Mouse (Mus musculus) ovary, postnatal 36 days (tissue): ENCODE data around the gene Lingo2.

Source experiments
- DNase-seq: peaks from one replicate; pipeline ENCODE4 v3.0.0; 2022; ENCODE audit warnings: low spot score, mixed read lengths

Lingo2 gene

DNA sequence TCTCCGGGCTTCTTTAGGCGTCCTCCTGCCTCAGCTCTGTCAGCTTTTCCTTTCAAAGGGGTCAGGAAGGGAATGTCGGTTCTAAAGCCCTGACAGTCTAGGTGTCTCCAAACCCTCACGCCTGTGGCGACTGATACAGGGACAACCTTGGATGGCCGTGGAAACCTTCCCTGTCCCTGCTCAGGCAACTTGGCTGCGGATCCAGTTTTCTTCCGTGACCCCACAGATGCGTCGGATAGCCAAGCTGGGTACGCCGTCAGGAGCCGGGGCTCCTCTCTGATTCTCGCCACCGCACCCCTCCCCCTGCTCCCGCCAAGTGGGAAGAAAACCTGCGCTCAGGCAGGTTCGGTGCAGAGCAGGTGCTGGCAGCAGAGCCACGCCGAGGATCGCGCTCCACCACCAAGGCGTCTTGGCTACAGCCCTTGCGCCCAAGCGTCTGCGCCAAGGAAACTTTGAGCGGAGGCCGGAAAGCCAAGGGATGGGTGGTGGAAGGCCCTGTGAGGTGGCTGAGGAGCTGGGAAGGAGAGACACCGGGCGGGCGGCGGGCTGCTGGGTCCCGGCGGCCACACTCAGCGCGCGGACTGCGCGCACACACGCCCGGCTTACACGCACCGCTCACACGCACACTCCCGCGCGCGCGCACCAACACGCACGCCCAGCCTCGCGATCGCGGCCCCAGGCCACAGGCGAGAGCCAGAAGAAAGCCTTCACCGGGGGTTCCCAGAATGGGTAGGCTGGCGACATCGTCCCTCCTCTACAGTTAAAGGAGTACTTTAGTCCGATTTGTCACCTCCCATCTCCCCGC, at the start of gene Lingo2:
Gene Lingo2, minus strand, starts transcription at position 598 of the 805 bp plus-strand sequence.
- no peak for DNase-seq

DNA sequence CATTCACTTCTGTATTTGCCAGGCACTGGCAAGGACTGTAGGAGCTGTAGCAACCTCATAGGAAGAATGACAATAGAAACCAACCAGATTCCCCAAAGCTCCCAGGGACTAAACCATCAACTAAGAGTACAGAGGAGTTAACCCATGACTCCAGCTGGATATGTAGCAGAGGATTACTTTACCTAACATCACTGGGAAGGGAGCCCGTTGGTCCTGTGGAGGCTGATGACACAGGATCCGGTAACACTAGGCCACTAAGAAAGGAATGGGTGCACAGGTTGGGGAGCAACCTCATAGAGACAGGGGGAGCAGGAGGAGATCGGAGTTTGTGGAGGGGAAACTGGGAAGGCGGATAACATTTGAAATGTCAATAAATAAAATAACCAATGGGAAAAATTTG, 21.8 kb upstream of the Lingo2 start:
- no peak for DNase-seq

DNA sequence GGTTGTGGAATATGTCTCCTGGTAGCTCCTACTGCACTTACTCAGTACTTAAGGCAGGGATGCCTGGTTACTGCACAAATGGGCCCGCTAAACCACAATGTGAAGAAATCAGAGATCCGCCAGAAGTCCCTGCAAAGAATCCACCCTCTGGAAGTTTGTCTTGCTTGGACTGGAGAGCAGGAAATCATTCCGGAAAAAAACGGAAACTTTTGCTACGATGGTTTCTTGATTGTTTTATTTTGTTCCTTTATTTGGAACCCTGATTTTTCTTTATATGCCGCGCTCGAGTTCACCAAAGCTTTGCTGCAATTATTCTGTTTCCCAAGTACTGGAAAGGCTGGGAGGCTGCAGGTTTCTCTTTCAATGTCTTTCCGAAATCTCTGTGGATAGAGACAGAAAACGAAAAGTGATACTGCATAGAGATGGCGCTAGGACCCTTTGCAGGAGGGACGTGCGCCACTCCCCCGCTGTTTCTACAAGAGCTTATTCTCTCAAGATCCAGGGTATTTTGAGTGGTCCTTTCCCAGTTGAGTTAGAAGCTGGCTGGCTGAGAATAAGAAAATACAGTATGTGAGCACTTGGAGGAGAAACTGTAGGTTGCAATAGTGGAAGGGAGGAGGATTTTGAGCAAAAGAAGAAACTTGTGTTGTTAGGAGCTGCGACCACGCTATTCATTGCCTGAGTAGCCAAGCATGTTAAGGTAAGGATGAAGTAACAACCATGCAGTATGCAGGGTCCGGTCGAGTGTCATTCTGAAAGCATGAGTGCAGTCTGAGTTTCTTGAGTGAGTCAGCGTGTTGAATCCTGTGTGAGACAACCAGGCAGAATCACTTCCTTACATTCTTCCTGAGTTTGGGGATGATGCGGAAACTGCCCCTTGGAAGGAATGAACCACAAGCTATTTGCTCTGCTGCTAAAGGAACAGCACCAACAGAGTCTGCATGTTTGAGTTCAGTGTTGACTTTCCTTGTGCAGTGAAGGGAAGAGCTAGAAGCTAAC, 1.2 kb upstream of the Lingo2 start:
- no peak for DNase-seq

DNA sequence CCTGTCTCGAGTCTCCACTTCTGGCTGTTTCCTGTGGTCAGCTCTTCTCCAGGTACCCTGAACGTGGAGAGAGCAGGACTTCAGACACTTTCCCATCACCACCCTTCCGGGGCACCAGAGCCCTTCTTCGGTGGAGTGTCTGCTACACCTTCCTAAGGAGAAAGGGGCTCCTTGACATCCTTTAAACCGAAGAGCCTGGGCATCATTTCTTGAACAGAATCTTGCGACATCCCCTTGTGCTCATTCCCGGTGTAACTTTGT, 338 bp upstream of the Lingo2 start:
- no peak for DNase-seq

DNA sequence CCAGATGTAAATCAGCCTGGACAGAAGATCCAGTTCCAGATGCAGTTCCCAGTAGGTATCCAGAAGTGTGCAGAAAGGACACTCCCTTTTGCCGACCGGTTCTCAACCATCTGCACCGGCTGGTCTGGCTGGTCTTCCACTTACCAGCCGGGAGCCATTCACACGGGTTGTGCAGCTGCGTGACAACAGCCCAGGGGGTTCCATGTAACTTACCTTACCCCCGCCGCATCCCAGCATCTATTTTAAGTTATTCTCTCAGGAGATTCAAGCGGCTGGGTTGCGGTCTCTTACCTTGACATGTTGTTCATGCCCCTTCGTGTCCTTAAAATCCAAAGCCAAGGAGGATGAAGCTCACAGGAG, 777 bp downstream of the Lingo2 start:
- DNase-seq, result no peak

DNA sequence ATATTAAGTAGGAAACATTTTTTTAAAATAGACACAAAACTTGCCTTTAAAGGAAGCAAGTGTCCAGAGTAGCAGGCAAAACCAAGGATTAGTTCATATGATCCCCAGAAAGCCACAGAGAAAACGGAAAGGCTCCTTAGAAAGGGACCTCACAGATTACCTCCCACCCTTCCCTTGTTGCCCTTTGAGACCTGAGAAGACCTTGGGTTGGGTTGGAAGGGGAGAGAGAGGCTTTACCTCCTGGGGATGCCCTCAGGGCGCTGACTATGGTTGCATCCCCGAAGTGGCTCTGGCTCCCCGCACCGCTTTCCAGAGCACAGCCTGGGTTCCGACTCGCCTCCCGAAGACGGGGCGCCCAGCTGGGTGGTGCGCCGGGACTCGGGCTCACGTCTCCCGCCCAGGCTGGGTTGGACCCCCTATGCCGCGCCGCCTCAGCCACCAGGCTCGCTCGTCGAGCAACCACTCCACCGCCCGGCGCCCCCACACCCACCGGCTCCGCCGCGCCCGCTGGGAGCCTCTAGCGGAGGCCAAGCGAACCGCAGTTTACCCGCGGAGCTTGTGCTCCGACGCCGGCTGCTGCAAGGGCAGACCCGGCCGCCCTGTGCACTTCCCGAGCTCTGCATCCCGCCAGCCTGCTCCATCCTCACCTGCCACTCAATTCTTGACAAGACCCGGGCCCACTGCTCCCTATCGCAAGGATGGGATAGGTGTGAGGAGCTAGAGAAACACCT, 1.4 kb downstream of the Lingo2 start:
- DNase-seq, result peak; percentile 60

DNA sequence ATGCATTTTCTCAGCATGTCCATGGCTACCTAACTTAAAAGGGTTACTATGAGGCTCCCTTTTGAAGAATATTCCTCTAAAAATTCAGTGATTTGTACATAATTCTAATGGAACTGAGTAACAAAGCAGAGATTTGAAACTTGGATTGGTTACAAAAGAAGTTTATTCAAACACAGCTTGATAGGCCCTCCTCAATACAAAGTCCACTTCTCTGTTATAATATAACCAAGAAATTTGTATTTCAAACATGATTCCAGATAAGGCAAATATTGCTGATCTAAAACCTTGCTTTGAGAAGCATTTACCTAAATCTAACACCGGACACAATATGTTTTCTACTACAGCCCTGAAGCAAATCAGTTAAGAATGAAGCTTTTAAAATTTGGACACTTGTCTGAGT, 60.7 kb downstream of the Lingo2 start:
- no peak for DNase-seq

DNA sequence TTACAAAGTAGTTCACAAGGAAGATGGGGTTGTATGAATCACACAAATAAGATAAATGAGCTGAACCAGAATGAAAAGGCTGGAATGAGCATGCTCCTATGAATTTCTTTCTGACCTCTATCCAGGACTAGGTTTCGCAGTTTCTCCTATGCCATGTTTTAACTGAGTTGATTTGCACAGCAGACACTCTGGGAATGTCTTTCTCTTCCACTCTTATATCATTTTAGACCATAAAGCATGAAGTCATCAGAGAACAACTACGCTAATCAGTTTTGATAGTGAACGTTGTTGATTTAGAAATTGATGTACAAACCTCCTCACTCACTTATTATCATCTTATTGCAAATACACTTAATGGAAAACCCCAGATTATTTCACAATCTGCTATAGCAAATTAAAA, 61.2 kb downstream of the Lingo2 start:
- no peak for DNase-seq

DNA sequence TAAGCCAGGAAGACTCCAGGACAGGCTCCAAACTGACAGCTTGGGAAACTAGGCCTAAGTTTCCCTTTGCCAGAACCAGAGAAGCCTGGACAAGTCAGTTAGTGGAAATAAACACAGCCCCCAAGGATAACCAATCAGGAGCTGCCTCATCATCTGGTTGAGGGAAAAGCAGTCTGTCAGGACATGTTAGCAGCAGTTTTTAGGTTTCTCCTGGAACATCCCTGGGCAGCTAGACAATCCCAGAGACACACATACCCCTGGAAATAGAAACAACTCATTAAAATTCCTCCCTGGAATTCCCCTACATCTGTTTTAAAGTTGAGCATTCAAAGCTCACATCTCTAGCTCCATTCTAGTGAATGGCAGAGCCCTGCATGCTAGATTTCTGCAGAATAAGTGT, 76.8 kb downstream of the Lingo2 start:
- DNase-seq, result no peak

DNA sequence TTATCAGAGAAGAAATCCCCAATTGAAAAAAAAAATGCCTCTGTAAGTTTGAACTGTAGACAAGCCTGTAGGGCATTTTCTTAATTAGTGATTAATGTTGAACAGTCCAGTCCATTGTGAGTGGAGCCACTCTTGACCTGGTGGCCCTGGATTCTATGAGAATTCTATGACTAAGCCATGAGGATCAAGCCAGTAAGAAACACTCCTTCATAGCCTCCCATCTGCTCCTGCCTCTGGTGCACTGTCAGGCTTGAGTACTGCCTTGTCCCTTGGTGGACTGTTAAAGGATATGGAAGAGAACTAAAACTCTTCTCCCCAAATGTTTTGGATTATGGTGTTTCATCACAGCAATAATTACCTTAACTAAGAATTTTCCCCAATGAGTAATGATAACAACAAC, 126.6 kb downstream of the Lingo2 start:
- DNase-seq, result no peak

DNA sequence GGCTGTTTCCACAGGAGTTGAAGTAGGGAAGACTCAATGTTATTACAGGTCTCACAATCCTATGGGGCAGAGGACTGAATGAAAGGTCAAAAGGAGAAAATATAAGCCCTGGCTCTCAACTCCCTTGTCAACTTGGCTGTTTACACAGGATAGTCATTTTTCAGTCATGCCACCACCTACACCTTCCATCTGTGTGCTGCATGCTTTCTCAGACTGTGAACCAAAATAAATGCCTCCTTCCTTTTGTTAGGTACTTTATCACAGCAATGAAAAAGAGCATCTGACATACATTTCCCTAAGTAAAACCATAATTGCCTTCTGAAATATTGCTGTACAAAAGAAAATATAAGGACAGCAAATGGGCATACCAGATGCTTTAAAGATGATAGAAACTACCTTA, 129.6 kb downstream of the Lingo2 start:
- no peak for DNase-seq

DNA sequence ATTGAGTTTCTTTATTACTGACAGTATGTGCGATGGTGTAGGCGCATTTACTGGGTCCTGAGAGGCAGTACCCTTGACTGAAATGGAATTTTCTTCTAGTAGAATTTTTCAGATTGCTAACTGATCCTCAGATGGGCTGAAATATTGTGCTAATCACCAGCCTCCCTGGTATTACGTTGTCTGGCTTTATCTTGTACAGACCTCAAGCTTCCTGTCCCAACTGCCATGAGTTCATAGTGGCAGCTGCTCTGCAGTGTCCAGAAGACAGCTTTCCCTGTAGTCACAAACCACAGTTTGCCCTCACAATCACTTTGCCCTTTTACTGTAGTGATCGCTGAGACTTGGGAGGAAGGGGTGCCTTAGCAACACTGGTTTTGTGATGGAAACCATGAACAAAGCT, 176.5 kb downstream of the Lingo2 start:
- DNase-seq, result no peak

DNA sequence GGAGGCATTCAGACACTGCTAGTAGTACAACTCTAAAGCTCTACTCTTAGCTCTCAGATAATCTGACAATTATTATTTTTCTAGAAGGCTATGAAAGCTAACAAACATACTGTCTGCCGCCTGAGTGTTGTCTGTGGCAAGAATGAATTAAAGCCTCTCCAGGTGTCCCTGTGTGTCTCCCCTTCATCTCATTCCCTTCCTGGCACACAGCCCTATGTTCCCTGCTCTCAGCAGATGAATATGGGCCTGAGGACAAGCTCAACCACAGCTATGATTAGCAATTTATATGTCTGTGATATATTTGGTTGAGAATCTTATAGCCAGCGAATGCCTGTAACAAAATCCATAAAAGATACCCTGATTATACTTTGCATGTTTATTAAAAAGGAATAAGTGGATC, 220.9 kb downstream of the Lingo2 start:
- DNase-seq, result no peak

DNA sequence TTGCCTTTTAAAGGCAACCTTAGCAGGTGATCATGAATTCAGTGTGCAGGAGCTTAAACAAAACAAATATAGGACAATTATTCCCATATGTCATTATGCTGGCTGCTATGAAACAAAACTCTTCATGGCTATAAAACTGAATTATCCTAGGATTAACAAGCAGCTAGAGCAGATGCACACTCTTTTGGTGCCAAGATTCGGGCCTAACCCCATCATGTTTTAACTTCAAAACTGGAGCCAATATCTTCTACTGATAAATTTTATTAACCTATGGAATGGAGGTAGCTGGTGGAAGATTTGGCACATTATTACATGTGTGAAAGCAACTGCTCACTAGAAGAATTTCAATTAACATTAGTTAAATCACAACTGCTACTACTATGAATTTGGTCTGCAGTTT, 235.1 kb downstream of the Lingo2 start:
- DNase-seq, result no peak

DNA sequence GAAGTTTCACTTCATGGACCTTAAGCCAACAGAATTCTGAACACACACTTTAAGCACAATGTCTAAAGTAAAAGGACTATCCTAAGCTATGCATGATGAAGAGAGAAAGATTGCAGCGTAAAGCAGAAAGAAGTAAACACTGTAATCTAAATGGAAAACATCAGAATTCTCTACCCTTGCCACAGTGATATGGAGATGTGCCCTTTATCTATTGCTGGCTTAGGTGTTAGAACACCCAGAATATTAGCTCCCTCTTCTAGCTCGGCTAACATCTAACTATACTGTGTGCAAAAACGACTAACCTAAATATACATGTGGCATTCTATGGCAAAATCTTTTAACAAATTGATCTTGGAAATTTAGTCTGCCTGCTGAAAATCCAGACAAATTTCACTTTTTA, 252.7 kb downstream of the Lingo2 start:
- DNase-seq, result no peak

DNA sequence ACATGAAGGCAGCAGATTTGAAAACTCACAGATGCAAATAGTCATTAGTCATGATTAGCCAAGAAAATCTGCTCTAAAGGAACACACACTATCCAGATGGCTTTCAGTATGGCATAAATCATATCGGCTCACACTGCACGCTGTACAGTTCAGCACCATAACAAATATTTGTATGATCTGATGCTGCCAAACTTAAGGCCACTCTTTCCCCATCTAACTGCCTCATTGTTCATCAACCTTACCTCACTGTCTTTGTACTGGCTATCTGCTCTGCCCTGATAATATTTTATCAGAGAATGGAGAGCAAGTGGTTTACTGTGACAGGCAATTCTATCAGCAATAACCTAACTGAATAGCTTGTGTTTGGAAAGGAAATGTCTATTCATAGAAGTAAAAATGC, 254.7 kb downstream of the Lingo2 start:
- no peak for DNase-seq

DNA sequence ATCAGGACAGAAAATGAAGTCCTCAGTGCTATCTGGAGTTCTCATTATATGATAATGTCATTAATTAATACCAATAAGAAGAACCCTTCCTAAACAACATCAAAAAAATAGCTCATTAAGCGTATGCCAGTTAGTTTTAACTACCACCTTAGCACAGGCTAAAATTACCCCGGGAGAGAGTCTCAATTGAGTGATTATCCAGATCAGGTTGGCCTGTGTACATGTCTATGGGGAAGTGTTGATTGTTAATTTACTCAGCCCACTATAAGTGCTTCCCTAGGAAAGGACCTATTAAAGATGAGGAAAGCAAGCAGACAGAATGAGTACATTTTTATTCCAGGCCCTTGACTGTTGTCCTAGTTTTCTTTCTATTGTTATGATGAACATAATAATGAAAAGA, 291.6 kb downstream of the Lingo2 start:
- DNase-seq, result no peak

DNA sequence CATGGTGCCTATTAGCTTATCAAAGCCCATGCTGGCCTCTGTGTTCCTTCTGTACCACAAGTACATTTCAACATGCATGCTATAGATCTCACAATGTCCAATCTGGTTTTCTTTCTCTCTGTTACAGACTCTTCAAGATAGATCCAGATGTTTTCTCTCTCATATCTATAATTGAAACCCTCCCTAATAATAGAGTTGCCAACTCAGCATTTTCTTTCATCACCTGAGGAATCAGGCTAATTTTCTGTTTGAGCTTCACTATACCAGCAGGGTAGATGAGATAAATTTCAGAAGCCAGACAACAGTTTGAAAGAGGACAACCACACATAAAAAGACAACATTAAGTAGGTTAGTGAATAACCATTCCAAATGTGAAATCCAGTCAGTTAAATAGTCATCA, 303.8 kb downstream of the Lingo2 start:
- DNase-seq, result no peak

DNA sequence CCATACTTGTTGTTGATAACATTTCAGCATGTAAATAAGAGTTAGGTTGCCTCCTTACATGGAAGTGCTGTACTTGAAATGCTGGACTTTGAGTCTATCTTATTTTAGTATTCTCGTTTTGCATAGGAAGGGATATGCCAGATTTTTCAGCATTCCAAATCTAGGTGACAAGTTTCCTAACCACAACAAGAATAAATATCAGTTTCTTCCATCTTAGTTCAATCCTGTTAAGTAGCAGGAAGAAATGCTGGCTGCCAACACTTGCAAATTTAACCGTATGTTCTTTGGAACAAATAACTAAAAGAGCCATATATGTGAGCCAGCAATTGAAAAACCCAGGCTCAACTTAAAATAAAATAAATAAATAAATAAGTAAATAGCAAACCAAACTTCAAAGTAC, 315.9 kb downstream of the Lingo2 start:
- DNase-seq, result no peak

DNA sequence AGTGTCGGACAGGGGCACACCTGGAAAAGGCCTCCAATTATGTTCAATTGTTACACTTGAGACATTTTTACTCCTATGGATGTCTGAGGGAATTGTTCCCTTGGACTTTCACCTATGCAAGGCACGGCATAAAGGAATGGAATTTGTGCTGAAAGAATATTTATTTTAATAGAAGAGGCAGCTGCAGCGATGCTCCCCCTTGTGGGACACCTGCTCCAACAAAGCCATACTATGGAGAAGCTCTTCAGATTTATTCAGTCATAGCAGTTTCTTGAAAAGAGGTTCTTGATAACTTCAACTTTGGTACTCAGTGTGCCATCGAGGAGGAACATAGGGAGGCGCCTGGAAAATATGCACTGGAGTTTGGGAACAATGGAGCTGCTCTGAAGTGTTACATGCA, 374.7 kb downstream of the Lingo2 start:
- DNase-seq, result no peak

DNA sequence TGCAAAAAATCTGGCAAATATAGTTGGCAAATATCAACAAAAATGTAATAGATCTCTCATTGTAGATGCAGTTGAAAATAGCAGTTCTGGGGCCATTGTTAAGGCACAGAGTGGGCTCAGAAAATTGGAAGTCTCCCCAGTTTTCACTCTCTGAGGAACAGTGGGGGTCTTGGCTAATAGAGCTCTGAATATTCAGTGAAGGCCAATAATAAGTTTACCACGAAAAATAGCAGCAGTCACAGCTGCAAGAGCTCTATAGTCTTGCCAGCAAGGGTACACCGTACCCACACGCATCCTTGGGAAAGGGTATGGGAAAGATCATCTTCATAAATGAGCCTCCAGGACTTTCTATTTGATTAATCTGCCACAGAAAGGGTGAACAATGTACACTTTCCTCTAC, 375.3 kb downstream of the Lingo2 start:
- DNase-seq, result no peak

DNA sequence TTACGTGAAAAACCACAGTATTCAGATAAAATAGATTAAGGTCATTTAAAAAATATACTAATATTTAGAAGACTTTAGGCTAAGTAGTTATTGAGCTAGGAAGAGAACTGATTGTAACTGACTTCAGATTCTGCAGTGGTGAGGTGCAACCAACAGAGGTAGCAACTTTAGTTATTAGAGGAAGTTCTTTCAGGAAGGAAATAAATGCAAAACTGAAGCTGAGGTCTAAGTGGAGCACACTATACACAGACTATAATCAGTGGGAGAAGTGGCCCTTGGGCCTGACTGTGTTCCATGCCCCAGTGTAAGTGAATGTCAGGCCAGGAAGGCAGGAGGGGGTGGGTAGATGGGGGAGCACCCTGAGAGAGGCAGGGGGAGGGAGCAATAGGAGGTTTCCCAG, 385.0 kb downstream of the Lingo2 start:
- DNase-seq, result no peak

DNA sequence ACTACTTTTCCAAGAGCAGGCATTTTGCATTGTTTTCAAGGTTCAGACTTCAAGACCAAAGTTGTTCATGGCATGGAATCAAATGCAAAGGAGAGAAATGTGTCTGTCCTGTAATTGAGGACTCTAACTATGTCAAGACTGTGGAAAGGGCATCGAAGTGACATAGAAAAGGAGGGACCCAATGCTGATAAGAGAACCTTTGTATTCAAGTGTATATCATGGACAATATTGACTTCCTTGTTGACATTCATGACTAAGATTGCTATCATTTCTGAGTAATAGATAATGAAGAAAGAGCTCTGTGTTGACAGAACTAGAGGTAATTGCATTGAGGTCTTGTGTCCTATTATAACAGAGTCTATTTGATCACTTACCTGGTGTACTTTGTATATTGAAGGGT, 390.6 kb downstream of the Lingo2 start:
- DNase-seq, result no peak
